Comparison of ENCODE assay signal across 15 mouse cellular contexts in genomic region chr13:92095131-92096090, GRCm38 (mm10). TPM values are rescaled to one million over a fixed set of nuclear protein-coding genes. Genes with fewer than 3 reads are reported as not detected.
DNase-seq lines count a peak whose midpoint lies in the region; ATAC-seq lines count a peak whose summit lies in the region.
"Had no signal": no experiment of that assay in that cellular context is flagged by ENCODE, and none has a peak within 500 bp of the region (broad histone marks: within the 10 kb centered on the region; RNA-seq: fewer than 3 reads in every experiment).

No protein-coding gene starts in this region.

- 65% methylated on average over 12 of the region's 12 CpGs for WGBS in intestine, embryonic 16.5 days

- DNase-seq in heart, adult 11 months, result peak; percentile 91
- no peak for DNase-seq in heart, postnatal 4 days
- peak; percentile 7 for DNase-seq in urinary bladder, postnatal 14 days (ENCODE audit: low spot score)
- no peak for DNase-seq in urinary bladder, postnatal 25 days (ENCODE audit: low spot score)
- peak; percentile 91 for DNase-seq in kidney, adult 9 months
- no peak for DNase-seq in left cerebral cortex, postnatal 36 days (ENCODE audit: low spot score in 2 of 2)
- DNase-seq in cerebellum, postnatal 4 days (ENCODE audit: low spot score in 2 of 2), result no peak
- DNase-seq: layer of hippocampus, postnatal 36 days; liver; right cerebral cortex, postnatal 4 days had no signal

- H3K9me3 ChIP-seq in intestine, embryonic 16.5 days (ENCODE audit: control insufficient read depth, low read length), result no peaks in the 10 kb centered on the region
- H3K9me3 ChIP-seq: midbrain, embryonic 15.5 days had no signal

- no peak for ATAC-seq in intestine, embryonic 16.5 days
- ATAC-seq: inflammation-experienced regulatory T-cells, adult 6 months; lung, postnatal 0 days; midbrain, embryonic 15.5 days had no signal

- no peak overlapping the region for H3K4me2 ChIP-seq in intestine, embryonic 16.5 days (ENCODE audit: low read depth, low read length)
- H3K4me2 ChIP-seq: midbrain, embryonic 15.5 days had no signal

- no peak overlapping the region for H3K9ac ChIP-seq in intestine, embryonic 16.5 days (ENCODE audit: low read depth, low read length)
- H3K9ac ChIP-seq: midbrain, embryonic 15.5 days had no signal

- intact Hi-C loops in left cerebral cortex, postnatal 36 days (cut with DNase I), result no loop called here

- H3K4me1 ChIP-seq in intestine, embryonic 16.5 days (ENCODE audit: control insufficient read depth, insufficient read depth, low read length), result no peaks in the 10 kb centered on the region
- H3K4me1 ChIP-seq: midbrain, embryonic 15.5 days had no signal

- no peak overlapping the region for H3K4me3 ChIP-seq in intestine, embryonic 16.5 days (ENCODE audit: low read length)
- H3K4me3 ChIP-seq: midbrain, embryonic 15.5 days had no signal

- no peaks in the 10 kb centered on the region for H3K27me3 ChIP-seq in intestine, embryonic 16.5 days (replicated peaks; ENCODE audit: control insufficient read depth, insufficient read depth, low read length)
- H3K27me3 ChIP-seq: midbrain, embryonic 15.5 days had no signal

- H3K27ac ChIP-seq in intestine, embryonic 16.5 days (ENCODE audit: low read length), result no peak overlapping the region
- H3K27ac ChIP-seq: midbrain, embryonic 15.5 days; stomach, postnatal 0 days had no signal

- H3K36me3 ChIP-seq in intestine, embryonic 16.5 days (ENCODE audit: control insufficient read depth, insufficient read depth, low read length), result no peaks in the 10 kb centered on the region
- H3K36me3 ChIP-seq: midbrain, embryonic 15.5 days had no signal

RNA-seq across cellular contexts. Expression of gene Rasgrf2, which starts 36.0 kb away (rescaled TPM):
- 1 to 10 TPM; 1.2 to 1.3 TPM for total RNA-seq in heart, postnatal 4 days (2021)
- total RNA-seq in left cerebral cortex, postnatal 36 days (2021), result 100 to 1,000 TPM; 197 to 230 TPM
- polyA plus RNA-seq in intestine, embryonic 16.5 days (2015; fragmentation: Nextera tagmentation; extraction: Ambion mirVana), result 3.2 and 4.1 TPM in 2 replicates

Comparison
In these comparisons a context has a peak if more than half of its experiments do, and no peak if none do; other contexts are left out.
1. DNase-seq: peak in heart, adult 11 months (single experiment), urinary bladder, postnatal 14 days (single experiment) and kidney, adult 9 months (single experiment); none in heart, postnatal 4 days (single experiment), urinary bladder, postnatal 25 days (single experiment), left cerebral cortex, postnatal 36 days (0 of 2) and cerebellum, postnatal 4 days (0 of 2).
2. RNA of gene Rasgrf2, which starts 36.0 kb away (total RNA-seq): 197 to 230 TPM in left cerebral cortex, postnatal 36 days; 1.2 to 1.3 TPM in heart, postnatal 4 days; every median in the first group is over 10 times any median in the second.